Mouse (Mus musculus): ENCODE measurements at regions not wholly inside any gene's neighbourhood (a gene's known extent, or its start where the extent isn't known, plus 50 kb on each side); places are given as distances from the start of the nearest gene placed in this dataset.

GRCm38 (mm10) chr8:41592174-41592573, 175.3 kb upstream of the Frg1 start:
- TF ChIP-seq CTCF (IDR thresholded peaks at IDR 0.05; ENCODE audit: low read depth) (no peak), EP300 (IDR thresholded peaks at IDR 0.05; ENCODE audit: low read depth) (no peak)

All from heart, postnatal 0 days (tissue).